Mouse (Mus musculus) CH12.LX (cell line): ENCODE measurements around the gene Syn3. TPM values are rescaled to one million over a fixed set of nuclear protein-coding genes. Genes with fewer than 3 reads are reported as not detected.

Experiments used
- DNase-seq: peaks from one replicate; pipeline ENCODE4 v3.0.0-alpha.2; 2013; ENCODE audit errors: extremely low read depth
- H3K27ac ChIP-seq: 2 replicates; pipeline ENCODE4 v1.5.1; 2012; ENCODE audit warnings: low read depth, mild to moderate bottlenecking, control low read depth, moderate library complexity; ENCODE audit not compliant: insufficient read depth
- H3K27me3 ChIP-seq: replicated peaks from 2 replicates; pipeline ENCODE3; 2012; ENCODE audit warnings: inconsistent platforms
- H3K36me3 ChIP-seq, 2 experiments: replicated peaks in 1 of 2; 2 replicates each; pipeline versions ENCODE3 to v1.6.1; 2012; ENCODE audit warnings: inconsistent platforms in 1 of 2, low read length in 1 of 2, mild to moderate bottlenecking in 1 of 2, mixed read lengths in 1 of 2, moderate library complexity in 1 of 2; ENCODE audit not compliant: control insufficient read depth in 1 of 2, insufficient read depth in 1 of 2
- H3K4me1 ChIP-seq, 2 experiments: 2 replicates each; pipeline ENCODE4 v1.6.1; 2012; ENCODE audit warnings: inconsistent platforms in 1 of 2, moderate library complexity in 1 of 2; ENCODE audit not compliant: insufficient read depth in 2 of 2, control insufficient read depth in 1 of 2
- H3K4me2 ChIP-seq: 2 replicates; pipeline ENCODE4 v1.6.1; 2012; ENCODE audit warnings: low read depth, mild to moderate bottlenecking, control low read depth; ENCODE audit not compliant: poor library complexity, insufficient read depth, severe bottlenecking
- H3K4me3 ChIP-seq, 3 experiments: fragments of 150-350 bp in 1 of 3; sonication (generic) in 1 of 3; replicated peaks in 1 of 3; 2 replicates each; pipeline versions ENCODE3 to v1.5.1; 2011 to 2012; ENCODE audit warnings: low read depth in 2 of 3, low read length in 2 of 3, mild to moderate bottlenecking in 2 of 3, moderate library complexity in 2 of 3, control low read depth in 1 of 3, improper control_type of control experiment in 1 of 3, inconsistent platforms in 1 of 3, mixed read lengths in 1 of 3; ENCODE audit not compliant: poor library complexity in 1 of 3
- H3K79me2 ChIP-seq: replicated peaks from 2 replicates; pipeline ENCODE4 v1.6.1; 2012; ENCODE audit warnings: mild to moderate bottlenecking, moderate library complexity; ENCODE audit not compliant: control insufficient read depth, poor library complexity, insufficient read depth, severe bottlenecking; ENCODE audit errors: extremely low read depth
- H3K9ac ChIP-seq: 2 replicates; pipeline ENCODE4 v1.6.1; 2012; ENCODE audit warnings: low read depth, mild to moderate bottlenecking, control low read depth, moderate library complexity; ENCODE audit not compliant: insufficient read depth
- H3K9me3 ChIP-seq: replicated peaks from 2 replicates; pipeline ENCODE3; 2012; ENCODE audit warnings: low read length, inconsistent platforms, mixed read lengths
- BHLHE40 ChIP-seq: IDR thresholded peaks from 2 replicates; pipeline ENCODE4 v1.6.1; 2011; ENCODE audit warnings: mild to moderate bottlenecking, low read depth, low read length, improper control_type of control experiment
- CHD1 ChIP-seq: IDR thresholded peaks from 2 replicates; pipeline ENCODE4 v1.6.1; 2012; ENCODE audit warnings: low read depth, low read length, improper control_type of control experiment, inconsistent platforms
- ELF1 ChIP-seq: IDR thresholded peaks from 2 replicates; pipeline ENCODE4 v1.6.1; 2014; ENCODE audit warnings: low read depth, mild to moderate bottlenecking, inconsistent platforms, low read length, improper control_type of control experiment
- EP300 ChIP-seq: IDR thresholded peaks from 2 replicates; pipeline ENCODE4 v1.6.1; 2011; ENCODE audit warnings: low read length, improper control_type of control experiment
- ETS1 ChIP-seq: conservative IDR thresholded peaks from 2 replicates; pipeline ENCODE4 v1.6.1; 2012; ENCODE audit warnings: low read depth, mild to moderate bottlenecking, inconsistent platforms, low read length, improper control_type of control experiment, moderate library complexity
- GABPA ChIP-seq: IDR thresholded peaks from 2 replicates; pipeline ENCODE4 v1.6.1; 2012; ENCODE audit warnings: low read depth, low read length, improper control_type of control experiment, inconsistent platforms; ENCODE audit not compliant: insufficient replicate concordance
- IRF4 ChIP-seq: IDR thresholded peaks from 2 replicates; pipeline ENCODE4 v1.6.1; 2014; ENCODE audit warnings: low read depth, mild to moderate bottlenecking, inconsistent platforms, low read length, improper control_type of control experiment
- JUN ChIP-seq: IDR thresholded peaks from 2 replicates; pipeline ENCODE4 v1.6.1; 2011; ENCODE audit warnings: low read depth, mild to moderate bottlenecking, low read length, improper control_type of control experiment, moderate library complexity; ENCODE audit not compliant: insufficient read depth
- MAZ ChIP-seq: IDR thresholded peaks from 2 replicates; pipeline ENCODE4 v1.6.1; 2012; ENCODE audit warnings: low read depth, mild to moderate bottlenecking, inconsistent platforms, low read length, improper control_type of control experiment, moderate library complexity
- MEF2A ChIP-seq: IDR thresholded peaks from 2 replicates; pipeline ENCODE4 v1.6.1; 2014; ENCODE audit warnings: low read depth, mild to moderate bottlenecking, inconsistent platforms, low read length, improper control_type of control experiment, borderline replicate concordance
- MXI1 ChIP-seq: IDR thresholded peaks from 2 replicates; pipeline ENCODE4 v1.6.1; 2011; ENCODE audit warnings: mild to moderate bottlenecking, low read depth, low read length, improper control_type of control experiment
- MYC ChIP-seq: IDR thresholded peaks from 2 replicates; pipeline ENCODE4 v1.6.1; 2011; ENCODE audit warnings: low read depth, mild to moderate bottlenecking, improper control_type of control experiment, low read length
- NELFE ChIP-seq: IDR thresholded peaks from 2 replicates; pipeline ENCODE4 v1.6.1; 2011; ENCODE audit warnings: low read depth, low read length, improper control_type of control experiment
- PAX5 ChIP-seq: IDR thresholded peaks from 2 replicates; pipeline ENCODE4 v1.6.1; 2012; ENCODE audit warnings: low read length, inconsistent platforms, mixed read lengths
- POLR2AphosphoS2 ChIP-seq: IDR thresholded peaks from 2 replicates; pipeline ENCODE4 v1.6.1; 2011; ENCODE audit warnings: low read depth, low read length, improper control_type of control experiment
- RCOR1 ChIP-seq: conservative IDR thresholded peaks from 2 replicates; pipeline ENCODE4 v1.6.1; 2012; ENCODE audit warnings: low read depth, mild to moderate bottlenecking, inconsistent platforms, low read length, improper control_type of control experiment
- SIN3A ChIP-seq: IDR thresholded peaks from 2 replicates; pipeline ENCODE4 v1.6.1; 2012; ENCODE audit warnings: low read length, improper control_type of control experiment, inconsistent platforms
- SMC3 ChIP-seq: IDR thresholded peaks from 2 replicates; pipeline ENCODE4 v1.6.1; 2011; ENCODE audit warnings: low read depth, low read length, improper control_type of control experiment
- TBP ChIP-seq: conservative IDR thresholded peaks from 2 replicates; pipeline ENCODE4 v1.6.1; 2011; ENCODE audit warnings: low read depth, low read length, improper control_type of control experiment
- UBTF ChIP-seq: IDR thresholded peaks from 2 replicates; pipeline ENCODE4 v1.6.1; 2012; ENCODE audit warnings: low read depth, mild to moderate bottlenecking, inconsistent platforms, low read length, improper control_type of control experiment, moderate library complexity
- USF1 ChIP-seq: IDR thresholded peaks from 2 replicates; pipeline ENCODE4 v1.6.1; 2014; ENCODE audit warnings: low read depth, mild to moderate bottlenecking, inconsistent platforms, low read length, improper control_type of control experiment
- USF2 ChIP-seq: conservative IDR thresholded peaks from 2 replicates; pipeline ENCODE4 v1.6.1; 2011; ENCODE audit warnings: low read depth, low read length, improper control_type of control experiment
- ZC3H11A ChIP-seq: IDR thresholded peaks from 2 replicates; pipeline ENCODE4 v1.6.1; 2012; ENCODE audit warnings: low read depth, mild to moderate bottlenecking, inconsistent platforms, low read length, improper control_type of control experiment
- ZKSCAN1 ChIP-seq: IDR thresholded peaks from 2 replicates; pipeline ENCODE4 v1.6.1; 2012; ENCODE audit warnings: low read depth, inconsistent platforms, low read length, improper control_type of control experiment, borderline replicate concordance
- ZMIZ1 ChIP-seq: IDR thresholded peaks from 2 replicates; pipeline ENCODE4 v1.6.1; 2012; ENCODE audit warnings: low read depth, mild to moderate bottlenecking, inconsistent platforms, low read length, improper control_type of control experiment
- ZNF384 ChIP-seq: IDR thresholded peaks from 2 replicates; pipeline ENCODE4 v1.6.1; 2012; ENCODE audit warnings: low read depth, low read length, improper control_type of control experiment, inconsistent platforms
- dilution Hi-C: fragments of 300-500 bp; cut with MboI; formaldehyde crosslinking; loops from 2 replicates; pipeline ENCODE4 v1.14.3; 2020; ENCODE audit warnings: low sequenced_read_pairs; ENCODE audit not compliant: extremely low pct_unique_long_range_greater_than_20kb, extremely low pct_ligation_motif_present
- in situ Hi-C: fragments of 300-500 bp; cut with MboI; formaldehyde crosslinking; loops from 3 replicates; pipeline ENCODE4 v1.14.3; 2019; ENCODE audit warnings: low sequenced_read_pairs, low pct_ligation_motif_present, low pct_unique_long_range_greater_than_20kb, mixed read lengths
- polyA plus RNA-seq: library from polyadenylated mRNA; unstranded; fragments of >175 nt; gene quantifications from 2 replicates; pipeline ENCODE4 v1.2.1, GENCODE M21; 2012; ENCODE audit warnings: low read depth; ENCODE audit not compliant: insufficient read length
- total RNA-seq, 2 experiments: library from RNA; depleted of rRNA; stranded (reverse); fragments of 300-350 nt in 1 of 2; fragments of >200 nt in 1 of 2; gene quantifications; 2 replicates each; pipeline ENCODE4 v1.2.3; 2012 to 2014

The Syn3 gene
- total and polyA plus RNA-seq, 3 experiments: 2.8 to 8.9 (median 5.6) TPM

GRCm38 (mm10) chr10:86339649-86340379 lies 158.9 kb downstream of the Syn3 start:
- TF ChIP-seq NELFE (no peak), CHD1 (no peak), ZNF384 (no peak), MEF2A (no peak), USF1 (no peak), EP300 (no peak), BHLHE40 (no peak), GABPA (no peak), MYC (no peak), JUN (no peak), IRF4 (no peak), PAX5 (no peak), RCOR1 (no peak), USF2 (no peak), MXI1 (no peak)
- H3K79me2 ChIP-seq: no peaks in the 10 kb centered on the region
- H3K27ac ChIP-seq: no peak overlapping the region
- H3K4me2 ChIP-seq: no peak overlapping the region
- no peak overlapping the region for H3K9ac ChIP-seq
- dilution Hi-C loops (no loop called here), in situ Hi-C loops (no loop called here)
- DNase-seq: no peak
- H3K4me3 ChIP-seq: no peak overlapping the region
- peaks cover 0 to 8% of the 10 kb centered on the region in 2 experiments; a peak in 1 of 4 replicates for H3K4me1 ChIP-seq
- peaks cover 0 to 47% of the 10 kb centered on the region in 2 experiments for H3K36me3 ChIP-seq
- no peaks in the 10 kb centered on the region for H3K9me3 ChIP-seq
- no peaks in the 10 kb centered on the region for H3K27me3 ChIP-seq

GRCm38 (mm10) chr10:86339121-86339520 lies 159.6 kb downstream of the Syn3 start:
- H3K79me2 ChIP-seq: no peaks in the 10 kb centered on the region
- H3K9ac ChIP-seq: no peak overlapping the region
- no peak overlapping the region for H3K27ac ChIP-seq
- TF ChIP-seq MAZ: no peak
- TF ChIP-seq SMC3: no peak
- no peak for TF ChIP-seq ZC3H11A
- TF ChIP-seq RCOR1: no peak
- TF ChIP-seq POLR2AphosphoS2: no peak
- TF ChIP-seq ZMIZ1: no peak
- no peak for TF ChIP-seq ETS1
- TF ChIP-seq NELFE: no peak
- TF ChIP-seq JUN: no peak
- no peak for TF ChIP-seq UBTF
- TF ChIP-seq MYC: no peak
- no peak for TF ChIP-seq TBP
- no peak for TF ChIP-seq ZKSCAN1
- TF ChIP-seq ELF1: no peak
- no peak for TF ChIP-seq MXI1
- no peak for TF ChIP-seq SIN3A
- in situ Hi-C loops (no loop called here), dilution Hi-C loops (no loop called here)
- no peak overlapping the region for H3K4me3 ChIP-seq
- no peaks in the 10 kb centered on the region for H3K9me3 ChIP-seq
- peaks cover 0 to 8% of the 10 kb centered on the region in 2 experiments; a peak in 1 of 4 replicates for H3K4me1 ChIP-seq
- DNase-seq: no peak
- H3K4me2 ChIP-seq: no peak overlapping the region
- H3K36me3 ChIP-seq: peaks cover 0 to 48% of the 10 kb centered on the region in 2 experiments
- no peaks in the 10 kb centered on the region for H3K27me3 ChIP-seq
